8 mouse cellular contexts compared by ENCODE assay signal in the genomic region with DNA sequence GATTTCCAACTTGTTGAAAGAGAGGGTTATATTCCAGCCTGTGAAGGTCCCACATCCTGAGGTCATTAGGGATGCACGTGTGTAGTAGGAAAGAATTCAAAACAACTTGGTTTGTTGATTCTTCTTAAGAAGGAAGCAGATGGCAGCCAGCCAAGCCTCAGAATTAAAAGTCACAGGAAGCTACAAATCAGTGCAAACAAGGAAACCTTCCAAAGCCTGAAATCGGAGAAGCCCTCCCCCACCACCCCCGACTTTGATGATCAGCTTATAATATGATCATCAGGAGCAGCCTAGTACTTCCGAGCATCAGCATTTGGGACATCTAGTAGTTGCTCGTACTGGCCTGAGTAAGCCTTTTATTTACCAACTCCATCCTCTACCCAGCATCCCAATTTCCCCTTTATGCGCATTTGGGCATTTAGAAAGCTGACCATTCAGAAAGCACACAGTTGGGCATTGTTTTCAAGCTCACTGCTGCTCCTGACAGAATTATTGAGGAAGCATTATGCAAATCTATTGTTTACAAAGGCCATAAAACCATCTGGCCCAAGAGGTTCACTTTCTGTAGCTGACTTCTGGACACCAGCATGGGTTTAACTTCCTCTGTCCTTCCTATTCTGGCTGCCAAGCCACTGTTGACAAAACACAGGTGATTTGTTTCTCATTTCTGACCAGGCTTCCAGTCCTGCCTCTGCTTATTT. TPM values are rescaled to one million over a fixed set of nuclear protein-coding genes. Genes with fewer than 3 reads are reported as not detected.
A peak's percentile ranks its signal among the peaks of the same experiment; 100 is the strongest.
DNase-seq lines count a peak whose midpoint lies in the region; ATAC-seq and TF ChIP-seq lines count a peak whose summit lies in the region.

No protein-coding gene starts in this region.

- intact Hi-C loops in left cerebral cortex, adult 2 months (cut with DNase I) = no loop called here

- H3K9ac ChIP-seq in liver, embryonic 11.5 days (ENCODE audit: low read depth, low read length) = no peak overlapping the region
- H3K9ac ChIP-seq in embryonic facial prominence, embryonic 15.5 days = no peak overlapping the region

- no peak for TF ChIP-seq CTCF in left cerebral cortex, adult 2 months (IDR thresholded peaks at IDR 0.05)

- no peaks in the 10 kb centered on the region for H3K36me3 ChIP-seq in liver, embryonic 11.5 days (ENCODE audit: control insufficient read depth, insufficient read depth, low read length)
- no peaks in the 10 kb centered on the region for H3K36me3 ChIP-seq in embryonic facial prominence, embryonic 15.5 days

- no peak overlapping the region for H3K27ac ChIP-seq in liver, embryonic 11.5 days (ENCODE audit: low read depth, low read length)
- 0 out of 2 replicates have a peak overlapping the region, but pooled peaks have one; percentile 48 for H3K27ac ChIP-seq in embryonic facial prominence, embryonic 15.5 days (replicated peaks)
- H3K27ac ChIP-seq in left cerebral cortex, adult 2 months = no peak overlapping the region

- DNase-seq in liver = peak; percentile 11
- DNase-seq in liver, embryonic 11.5 days (ENCODE audit: low spot score) = no peak
- peak; percentile 7 for DNase-seq in adipocyte (ENCODE audit: low spot score)
- peak; percentile 62 for DNase-seq in kidney, adult 11 months
- peak; percentile 67 for DNase-seq in lung, postnatal 10 days
- DNase-seq in left cerebral cortex, adult 2 months (ENCODE audit: extremely low spot score in 1 of 2, low spot score in 2 of 2) = no peak
- no peak for DNase-seq in cerebellum, adult 9-11 months

- WGBS in liver, embryonic 11.5 days = 53% methylated on average over 6 of the region's 6 CpGs
- 22% methylated on average over 6 of the region's 6 CpGs for WGBS in embryonic facial prominence, embryonic 15.5 days

- H3K9me3 ChIP-seq in liver, embryonic 11.5 days (ENCODE audit: control insufficient read depth, low read length) = no peaks in the 10 kb centered on the region
- H3K9me3 ChIP-seq in embryonic facial prominence, embryonic 15.5 days (replicated peaks) = no peaks in the 10 kb centered on the region

- H3K4me2 ChIP-seq in liver, embryonic 11.5 days = no peak overlapping the region
- no peak overlapping the region for H3K4me2 ChIP-seq in embryonic facial prominence, embryonic 15.5 days (replicated peaks)

- no peaks in the 10 kb centered on the region for H3K4me1 ChIP-seq in liver, embryonic 11.5 days (replicated peaks; ENCODE audit: control insufficient read depth, insufficient read depth, low read length)
- 0 out of 2 replicates have a peak, but pooled peaks cover 4% of the 10 kb centered on the region for H3K4me1 ChIP-seq in embryonic facial prominence, embryonic 15.5 days

- no peak overlapping the region for H3K4me3 ChIP-seq in liver, embryonic 11.5 days (ENCODE audit: low read depth, low read length)
- H3K4me3 ChIP-seq in embryonic facial prominence, embryonic 15.5 days (replicated peaks) = no peak overlapping the region
- no peak overlapping the region for H3K4me3 ChIP-seq in left cerebral cortex, adult 2 months

- no peaks in the 10 kb centered on the region for H3K27me3 ChIP-seq in liver, embryonic 11.5 days (replicated peaks; ENCODE audit: control insufficient read depth, insufficient read depth, low read length)
- H3K27me3 ChIP-seq in embryonic facial prominence, embryonic 15.5 days = no peaks in the 10 kb centered on the region

- ATAC-seq in liver, embryonic 11.5 days (replicated peaks; ENCODE audit: low FRiP score) = no peak
- ATAC-seq in embryonic facial prominence, embryonic 15.5 days (ENCODE audit: insufficient number of reproducible peaks, low FRiP score, low TSS enrichment, low read depth) = no peak

RNA-seq across cellular contexts. Expression of gene Ppp3ca, which starts 59.9 kb away (rescaled TPM):
- polyA plus RNA-seq in liver, embryonic 11.5 days (2014; fragmentation: Nextera tagmentation; extraction: Ambion mirVana) = 28.7 and 30.7 TPM in 2 replicates
- 82.8 and 84.5 TPM in 2 replicates for polyA plus RNA-seq in embryonic facial prominence, embryonic 15.5 days (2015; fragmentation: Nextera tagmentation; extraction: Ambion mirVana)
- total RNA-seq in left cerebral cortex, adult 2 months (2021) = 100 to 1,000 TPM; 868 to 887 TPM

Comparison
In these comparisons a context has a peak if more than half of its experiments do, and no peak if none do; other contexts are left out.
1. DNase-seq: peak in liver (single experiment), adipocyte (single experiment), kidney, adult 11 months (single experiment) and lung, postnatal 10 days (single experiment); none in liver, embryonic 11.5 days (single experiment), left cerebral cortex, adult 2 months (0 of 2) and cerebellum, adult 9-11 months (single experiment).